Mouse (Mus musculus) small intestine, adult 2 months (tissue): ENCODE measurements around the gene Prkca. TPM values are rescaled to one million over a fixed set of nuclear protein-coding genes. Genes with fewer than 3 reads are reported as not detected.

Source experiments
- H3K27ac ChIP-seq: fragments of 200-500 bp; 2 replicates; pipeline ENCODE4 v1.5.1; 2012; ENCODE audit warnings: low read depth, low read length, control low read depth, inconsistent platforms; ENCODE audit not compliant: insufficient read depth
- H3K27me3 ChIP-seq: fragments of 200-500 bp; 2 replicates; pipeline ENCODE4 v1.6.1; 2012; ENCODE audit warnings: mild to moderate bottlenecking, moderate library complexity, low read length, inconsistent platforms; ENCODE audit not compliant: control insufficient read depth, insufficient read depth
- H3K36me3 ChIP-seq: fragments of 200-500 bp; 2 replicates; pipeline ENCODE4 v1.6.1; 2012; ENCODE audit warnings: mild to moderate bottlenecking, low read length, control low read depth, inconsistent platforms; ENCODE audit not compliant: control insufficient read depth, insufficient read depth
- H3K4me1 ChIP-seq: fragments of 200-500 bp; 2 replicates; pipeline ENCODE4 v1.6.1; 2012; ENCODE audit warnings: low read length, inconsistent platforms, mixed read lengths; ENCODE audit not compliant: control insufficient read depth, insufficient read depth, insufficient read length
- H3K4me3 ChIP-seq: fragments of 200-500 bp; 2 replicates; pipeline ENCODE4 v1.5.1; 2012; ENCODE audit warnings: low read depth, mild to moderate bottlenecking, control low read depth, inconsistent platforms, low read length, moderate library complexity
- CTCF ChIP-seq: fragments of 200-500 bp; IDR thresholded peaks from 2 replicates; pipeline ENCODE4 v1.5.1; 2012; ENCODE audit warnings: low read depth, mild to moderate bottlenecking, control low read depth, inconsistent platforms, low read length, moderate library complexity, mixed read lengths; ENCODE audit not compliant: insufficient replicate concordance, insufficient read length; ENCODE audit errors: extremely low read depth
- POLR2A ChIP-seq: fragments of 200-500 bp; IDR thresholded peaks from 2 replicates; pipeline ENCODE4 v1.6.1; 2012; ENCODE audit warnings: low read depth, mild to moderate bottlenecking, control low read depth, inconsistent platforms, low read length, moderate library complexity
- WGBS: fragments of 180-500 bp; shearing (Covaris S2); methylation state at CpG from one replicate; pipeline ENCODE4 v1.1.7; 2018; 5-methylcytosine and 5-hydroxymethylcytosine counted together
- polyA plus RNA-seq: library from polyadenylated mRNA; depleted of rRNA; stranded (reverse); fragments of >200 nt; gene quantifications from 2 replicates; pipeline ENCODE4 v1.2.3, GENCODE M21; 2012

The Prkca gene
- polyA plus RNA-seq, 1 experiment, result 13.9 TPM

- H3K27ac ChIP-seq, result no peak overlapping the region
- WGBS, result 85% methylated on average over 7 of the region's 7 CpGs
- no peaks in the 10 kb centered on the region for H3K27me3 ChIP-seq
- no peaks in the 10 kb centered on the region for H3K4me1 ChIP-seq
- H3K36me3 ChIP-seq, result no peaks in the 10 kb centered on the region
- H3K4me3 ChIP-seq, result no peak overlapping the region
- TF ChIP-seq POLR2A (no peak), CTCF (no peak)
Measured at GRCm38 (mm10) chr11:108376815-108377214, 33.1 kb upstream of the Prkca start.

- 50% methylated on average over 1 of the region's 1 CpGs for WGBS
- H3K36me3 ChIP-seq, result no peaks in the 10 kb centered on the region
- H3K27ac ChIP-seq, result no peak overlapping the region
- no peak for TF ChIP-seq CTCF
- peaks cover 8% of the 10 kb centered on the region; the same call in 1 of the 2 replicates for H3K4me1 ChIP-seq
- H3K27me3 ChIP-seq, result no peaks in the 10 kb centered on the region
- H3K4me3 ChIP-seq, result no peak overlapping the region
Measured at GRCm38 (mm10) chr11:108367046-108367445, 23.3 kb upstream of the Prkca start.

GRCm38 (mm10) chr11:108365600-108365999 lies 21.9 kb upstream of the Prkca start:
- H3K27me3 ChIP-seq, result no peaks in the 10 kb centered on the region
- H3K4me3 ChIP-seq, result no peak overlapping the region
- H3K36me3 ChIP-seq, result no peaks in the 10 kb centered on the region
- no peak for TF ChIP-seq POLR2A
- TF ChIP-seq CTCF, result no peak
- peaks cover 8% of the 10 kb centered on the region; the same call in 1 of the 2 replicates for H3K4me1 ChIP-seq
- H3K27ac ChIP-seq, result no peak overlapping the region
- WGBS, result 27% methylated on average over 7 of the region's 7 CpGs

- no peak overlapping the region for H3K4me3 ChIP-seq
- H3K27me3 ChIP-seq, result no peaks in the 10 kb centered on the region
- H3K4me1 ChIP-seq, result peaks cover 8% of the 10 kb centered on the region; the same call in 1 of the 2 replicates
- no peaks in the 10 kb centered on the region for H3K36me3 ChIP-seq
- TF ChIP-seq POLR2A (no peak), CTCF (no peak)
- 15% methylated on average over 7 of the region's 7 CpGs for WGBS
- 0 out of 2 replicates have a peak overlapping the region, but pooled peaks have one; percentile 6 for H3K27ac ChIP-seq
Measured at GRCm38 (mm10) chr11:108364945-108365589, 21.3 kb upstream of the Prkca start.

GRCm38 (mm10) chr11:108363991-108364390 lies 20.3 kb upstream of the Prkca start:
- no peaks in the 10 kb centered on the region for H3K27me3 ChIP-seq
- peaks cover 8% of the 10 kb centered on the region; the same call in 1 of the 2 replicates for H3K4me1 ChIP-seq
- TF ChIP-seq POLR2A (no peak), CTCF (no peak)
- H3K36me3 ChIP-seq, result no peaks in the 10 kb centered on the region
- H3K27ac ChIP-seq, result no peak overlapping the region
- WGBS, result 85% methylated on average over 4 of the region's 4 CpGs
- no peak overlapping the region for H3K4me3 ChIP-seq

GRCm38 (mm10) chr11:108362965-108363364 lies 19.2 kb upstream of the Prkca start:
- Histone ChIP-seq H3K36me3 (no peaks in the 10 kb centered on the region), H3K27ac (no peak overlapping the region), H3K27me3 (no peaks in the 10 kb centered on the region), H3K4me3 (no peak overlapping the region), H3K4me1 (peaks cover 13% of the 10 kb centered on the region; the same call in 1 of the 2 replicates)
- no peak for TF ChIP-seq CTCF
- TF ChIP-seq POLR2A, result no peak
- WGBS, result 97% methylated on average over 5 of the region's 5 CpGs

GRCm38 (mm10) chr11:108360983-108361382 lies 17.3 kb upstream of the Prkca start:
- Histone ChIP-seq H3K27me3 (no peaks in the 10 kb centered on the region), H3K27ac (no peak overlapping the region), H3K4me3 (no peak overlapping the region), H3K4me1 (peaks cover 13% of the 10 kb centered on the region; the same call in 1 of the 2 replicates), H3K36me3 (no peaks in the 10 kb centered on the region)
- 93% methylated on average over 4 of the region's 4 CpGs for WGBS
- TF ChIP-seq POLR2A, result no peak
- TF ChIP-seq CTCF, result no peak
